Mouse (Mus musculus) intestine, embryonic 14.5 days (tissue): ENCODE results near the gene Il34. TPM values are rescaled to one million over a fixed set of nuclear protein-coding genes. Genes with fewer than 3 reads are reported as not detected.
A peak's percentile ranks its signal among the peaks of the same experiment; 100 is the strongest.

Source experiments
- ATAC-seq: fragments of 200-750 bp; cut with Nextera tagmentation; replicated peaks from 2 replicates; pipeline ENCODE4 v1.8.0; 2017; ENCODE audit warnings: low read depth, moderate number of reproducible peaks, moderate TSS enrichment, moderate library complexity; ENCODE audit not compliant: low FRiP score, low TSS enrichment
- DNase-seq: peaks from one replicate; pipeline ENCODE4 v3.0.0-alpha.2; 2018; ENCODE audit warnings: low spot score
- H3K27ac ChIP-seq: fragments of 300-500 bp; sonication (generic); 2 replicates; pipeline ENCODE4 v1.5.1; 2014; ENCODE audit warnings: low read depth, mild to moderate bottlenecking, control low read depth
- H3K27me3 ChIP-seq: fragments of 300-500 bp; sonication (generic); replicated peaks from 2 replicates; pipeline ENCODE4 v1.6.1; 2014; ENCODE audit warnings: low read length, control low read depth; ENCODE audit not compliant: control insufficient read depth, insufficient read depth
- H3K36me3 ChIP-seq: fragments of 300-500 bp; sonication (generic); 2 replicates; pipeline ENCODE4 v1.6.1; 2014; ENCODE audit warnings: low read length, control low read depth; ENCODE audit not compliant: control insufficient read depth, insufficient read depth
- H3K4me1 ChIP-seq: fragments of 300-500 bp; sonication (generic); replicated peaks from 2 replicates; pipeline ENCODE4 v1.6.1; 2014; ENCODE audit warnings: low read length, control low read depth, mixed read lengths; ENCODE audit not compliant: control insufficient read depth, insufficient read depth
- H3K4me2 ChIP-seq: fragments of 300-500 bp; sonication (generic); 2 replicates; pipeline ENCODE4 v1.6.1; 2014; ENCODE audit warnings: low read length
- H3K4me3 ChIP-seq: fragments of 300-500 bp; sonication (generic); 2 replicates; pipeline ENCODE4 v1.5.1; 2014; ENCODE audit warnings: low read depth, low read length, control low read depth, mixed read lengths
- H3K9ac ChIP-seq: fragments of 300-500 bp; sonication (generic); 2 replicates; pipeline ENCODE4 v1.6.1; 2014; ENCODE audit warnings: mild to moderate bottlenecking, low read length
- H3K9me3 ChIP-seq: fragments of 300-500 bp; sonication (generic); 2 replicates; pipeline ENCODE4 v1.6.1; 2016; ENCODE audit warnings: low read length, control low read depth; ENCODE audit not compliant: control insufficient read depth
- WGBS: fragments of 180-500 bp; shearing (Covaris S2); extraction: QIAGEN DNeasy Blood & Tissue Kit; methylation state at CpG from one replicate; pipeline ENCODE4 v1.1.7; 2014; 5-methylcytosine and 5-hydroxymethylcytosine counted together
- polyA plus RNA-seq: library from polyadenylated mRNA; unstranded; fragments of >200 nt; fragmentation: Nextera tagmentation; extraction: Ambion mirVana; gene quantifications from 2 replicates; pipeline ENCODE4 v1.2.1, GENCODE M21; 2014

Il34 gene
- polyA plus RNA-seq, 1 experiment from 2014 or later: 1.5 TPM

GRCm38 (mm10) chr8:110813081-110813812 lies 7.5 kb upstream of the Il34 start:
- no peak overlapping the region for H3K4me3 ChIP-seq
- H3K4me1 ChIP-seq: 0 out of 2 replicates have a peak, but pooled peaks cover 10% of the 10 kb centered on the region
- H3K9me3 ChIP-seq: no peaks in the 10 kb centered on the region
- WGBS: 91% methylated on average over 7 of the region's 7 CpGs
- DNase-seq (no peak), ATAC-seq (no peak)
- no peak overlapping the region for H3K9ac ChIP-seq
- no peak overlapping the region for H3K27ac ChIP-seq
- no peaks in the 10 kb centered on the region for H3K27me3 ChIP-seq
- H3K4me2 ChIP-seq: no peak overlapping the region
- H3K36me3 ChIP-seq: peaks cover 98% of the 10 kb centered on the region

- 0 out of 2 replicates have a peak, but pooled peaks cover 10% of the 10 kb centered on the region for H3K4me1 ChIP-seq
- no peak overlapping the region for H3K27ac ChIP-seq
- 97% methylated on average over 7 of the region's 7 CpGs for WGBS
- DNase-seq (no peak), ATAC-seq (no peak)
- H3K4me2 ChIP-seq: no peak overlapping the region
- no peak overlapping the region for H3K9ac ChIP-seq
- no peaks in the 10 kb centered on the region for H3K9me3 ChIP-seq
- H3K36me3 ChIP-seq: peaks cover 91% of the 10 kb centered on the region
- H3K27me3 ChIP-seq: no peaks in the 10 kb centered on the region
- H3K4me3 ChIP-seq: no peak overlapping the region
Measured at GRCm38 (mm10) chr8:110812349-110813080, 6.8 kb upstream of the Il34 start.

GRCm38 (mm10) chr8:110811793-110812192 lies 6.1 kb upstream of the Il34 start:
- WGBS: 91% methylated on average over 7 of the region's 7 CpGs
- Histone ChIP-seq H3K9ac (no peak overlapping the region), H3K9me3 (no peaks in the 10 kb centered on the region), H3K27me3 (no peaks in the 10 kb centered on the region), H3K4me3 (no peak overlapping the region), H3K27ac (no peak overlapping the region), H3K4me2 (no peak overlapping the region), H3K4me1 (0 out of 2 replicates have a peak, but pooled peaks cover 10% of the 10 kb centered on the region), H3K36me3 (peaks cover 84% of the 10 kb centered on the region)
- no peak for DNase-seq
- no peak for ATAC-seq

GRCm38 (mm10) chr8:110811116-110811515 lies 5.4 kb upstream of the Il34 start:
- Histone ChIP-seq H3K27ac (no peak overlapping the region), H3K4me3 (no peak overlapping the region), H3K9ac (no peak overlapping the region), H3K4me1 (0 out of 2 replicates have a peak, but pooled peaks cover 10% of the 10 kb centered on the region), H3K9me3 (no peaks in the 10 kb centered on the region), H3K27me3 (no peaks in the 10 kb centered on the region), H3K36me3 (peaks cover 77% of the 10 kb centered on the region), H3K4me2 (no peak overlapping the region)
- DNase-seq (no peak), ATAC-seq (no peak)
- 89% methylated on average over 3 of the region's 3 CpGs for WGBS

GRCm38 (mm10) chr8:110810481-110811065 lies 4.8 kb upstream of the Il34 start:
- no peaks in the 10 kb centered on the region for H3K9me3 ChIP-seq
- H3K27me3 ChIP-seq: no peaks in the 10 kb centered on the region
- H3K4me1 ChIP-seq: 0 out of 2 replicates have a peak, but pooled peaks cover 10% of the 10 kb centered on the region
- no peak for DNase-seq
- H3K36me3 ChIP-seq: peaks cover 71% of the 10 kb centered on the region
- no peak for ATAC-seq
- 91% methylated on average over 7 of the region's 7 CpGs for WGBS
- no peak overlapping the region for H3K9ac ChIP-seq
- H3K27ac ChIP-seq: no peak overlapping the region
- no peak overlapping the region for H3K4me3 ChIP-seq
- H3K4me2 ChIP-seq: no peak overlapping the region

- H3K4me2 ChIP-seq: no peak overlapping the region
- 0 out of 2 replicates have a peak, but pooled peaks cover 10% of the 10 kb centered on the region for H3K4me1 ChIP-seq
- peaks cover 64% of the 10 kb centered on the region for H3K36me3 ChIP-seq
- H3K27me3 ChIP-seq: no peaks in the 10 kb centered on the region
- WGBS: 42% methylated on average over 2 of the region's 2 CpGs
- DNase-seq (no peak), ATAC-seq (no peak)
- H3K4me3 ChIP-seq: no peak overlapping the region
- no peak overlapping the region for H3K9ac ChIP-seq
- no peak overlapping the region for H3K27ac ChIP-seq
- no peaks in the 10 kb centered on the region for H3K9me3 ChIP-seq
Measured at GRCm38 (mm10) chr8:110809831-110810230, 4.1 kb upstream of the Il34 start.

GRCm38 (mm10) chr8:110808495-110809472 lies 3.1 kb upstream of the Il34 start:
- peak; percentile 72 for DNase-seq
- Histone ChIP-seq H3K4me3 (no peak overlapping the region), H3K9me3 (no peaks in the 10 kb centered on the region), H3K27me3 (no peaks in the 10 kb centered on the region), H3K9ac (no peak overlapping the region), H3K4me2 (no peak overlapping the region), H3K36me3 (peaks cover 53% of the 10 kb centered on the region), H3K4me1 (0 out of 2 replicates have a peak, but pooled peaks cover 10% of the 10 kb centered on the region), H3K27ac (peak overlapping the region; percentile 77; the same call in 1 of the 2 replicates)
- 40% methylated on average over 13 of the region's 13 CpGs for WGBS
- ATAC-seq: peak; percentile 41

GRCm38 (mm10) chr8:110806146-110806545 lies 422 bp upstream of the Il34 start:
- 82% methylated on average over 1 of the region's 1 CpGs for WGBS

More at GRCm38 (mm10) chr8:110806146-110806545, 422 bp upstream of the Il34 start:
- ATAC-seq: no peak
- Histone ChIP-seq H3K36me3 (peaks cover 27% of the 10 kb centered on the region), H3K9me3 (no peaks in the 10 kb centered on the region), H3K27ac (no peak overlapping the region), H3K4me3 (no peak overlapping the region), H3K9ac (no peak overlapping the region), H3K4me1 (0 out of 2 replicates have a peak, but pooled peaks cover 10% of the 10 kb centered on the region), H3K27me3 (no peaks in the 10 kb centered on the region), H3K4me2 (no peak overlapping the region)
- no peak for DNase-seq
